Mouse (Mus musculus): ENCODE data around the gene Aldh1a3.

- TF ChIP-seq E2F4 (IDR thresholded peaks at IDR 0.05; ENCODE audit: insufficient replicate concordance, low read depth, low read length) (no peak), CTCF (conservative IDR thresholded peaks at IDR 0.05 in 1 of 2, IDR thresholded peaks at IDR 0.05 in 1 of 2; ENCODE audit: low read depth in 2 of 2, low read length in 2 of 2) (no peak)
Observed at GRCm38 (mm10) chr7:66370970-66371369, 56.3 kb downstream of the Aldh1a3 start.
